Mouse (Mus musculus): Measurements from ENCODE around the gene Nav3.

Nav3 gene

GRCm38 (mm10) chr10:109832768-109833291 lies 623.2 kb downstream of the Nav3 start:
- no peak for DNase-seq (ENCODE audit: low read depth, low spot score)

DNA sequence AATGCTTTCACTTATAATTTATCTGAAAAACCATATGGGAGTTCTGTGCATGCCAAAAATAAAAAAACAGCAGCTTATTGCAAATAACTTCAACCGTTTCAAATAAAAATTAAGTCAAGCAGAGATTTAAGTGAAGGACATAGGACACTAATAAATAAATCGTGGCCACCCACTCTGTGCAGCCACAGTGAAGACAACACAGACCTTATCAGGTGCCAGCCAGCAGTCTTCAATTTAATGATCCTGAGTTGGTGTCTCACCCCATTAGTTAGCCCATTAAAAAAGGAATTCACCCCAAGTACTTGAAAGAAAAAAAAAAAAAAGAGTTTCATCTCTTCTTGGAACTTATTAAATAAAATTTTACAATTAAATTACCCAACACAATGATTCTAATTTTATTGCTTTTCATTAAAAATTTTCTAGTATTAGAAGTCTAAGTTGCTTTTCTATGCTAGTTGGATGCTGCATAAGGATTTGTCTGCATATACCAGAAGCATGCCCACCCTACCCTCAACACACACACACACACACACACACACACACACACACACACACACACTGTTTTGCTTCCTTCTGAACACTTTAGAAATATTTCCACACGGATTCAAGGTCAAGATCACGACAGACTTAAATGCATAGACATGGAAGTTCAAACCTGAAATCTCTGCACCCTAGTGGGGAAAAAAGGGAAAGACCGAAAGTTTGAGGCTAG lies 649.1 kb downstream of the Nav3 start:
- no peak for DNase-seq (ENCODE audit: low read depth, low spot score)

DNA sequence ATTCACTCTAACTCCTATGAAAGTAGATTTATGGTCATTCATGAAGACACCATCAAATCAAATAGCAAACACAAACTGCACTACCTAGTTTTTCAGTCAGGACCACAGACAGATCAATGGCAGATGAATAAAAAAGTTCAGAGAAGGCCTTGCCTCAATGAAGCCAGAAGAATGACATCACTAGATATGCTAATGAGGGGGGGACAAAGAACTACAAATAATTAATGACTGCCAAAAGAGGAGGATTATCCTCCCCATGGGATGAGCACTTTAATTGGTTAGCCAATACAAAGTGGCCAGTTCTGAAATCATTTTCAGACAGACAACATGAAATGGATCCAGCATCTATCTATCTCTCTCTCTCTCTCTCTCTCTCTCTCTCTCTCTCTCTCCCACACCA lies 652.6 kb downstream of the Nav3 start:
- DNase-seq (ENCODE audit: low read depth, low spot score) = no peak

DNA sequence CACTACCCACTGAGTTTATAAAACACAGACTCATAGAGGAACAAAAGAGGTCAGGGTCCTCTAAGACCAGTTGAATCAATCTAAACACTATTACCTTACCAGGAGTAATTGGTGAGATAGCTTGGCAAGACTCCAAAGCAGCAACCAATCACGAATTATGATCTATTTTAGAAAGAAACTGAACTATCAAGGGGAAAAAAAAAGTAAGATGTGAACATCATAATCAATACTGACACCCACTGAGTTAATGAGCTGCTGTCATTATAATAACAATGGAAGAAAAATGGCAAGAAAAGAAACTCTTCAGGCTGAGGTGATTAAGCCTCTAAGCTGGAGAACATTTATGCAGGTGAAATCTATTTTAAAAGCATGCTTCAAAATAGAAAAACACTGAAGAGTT lies 653.8 kb downstream of the Nav3 start:
- DNase-seq (ENCODE audit: low read depth, low spot score) = no peak

- no peak for DNase-seq (ENCODE audit: low read depth, low spot score)
Observed at GRCm38 (mm10) chr10:109799246-109799645, 656.8 kb downstream of the Nav3 start.

- no peak for DNase-seq (ENCODE audit: low read depth, low spot score)
Observed at GRCm38 (mm10) chr10:109796981-109797380, 659.0 kb downstream of the Nav3 start.

- no peak for DNase-seq (ENCODE audit: low read depth, low spot score)
Observed at GRCm38 (mm10) chr10:109793491-109793890, 662.5 kb downstream of the Nav3 start.

DNA sequence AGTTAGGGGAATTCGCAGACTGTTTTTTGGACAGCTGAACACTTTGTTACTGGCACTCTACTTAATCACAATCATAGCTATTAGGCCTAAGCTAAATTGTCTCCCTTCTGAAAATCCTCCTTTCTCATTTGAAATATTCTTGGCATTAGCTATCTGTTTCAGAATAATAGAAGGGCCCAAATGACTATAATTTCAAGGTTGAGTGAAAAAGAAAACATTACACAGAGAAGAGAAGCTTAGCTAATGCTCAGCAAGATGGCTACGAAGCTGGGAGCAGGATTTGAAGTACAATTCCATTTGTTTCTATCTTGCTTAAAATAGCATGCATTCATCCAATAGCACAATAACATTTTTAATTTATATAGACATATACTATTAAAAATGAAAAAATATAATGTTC lies 667.3 kb downstream of the Nav3 start:
- DNase-seq (ENCODE audit: low read depth, low spot score) = no peak

GRCm38 (mm10) chr10:109779109-109779508 lies 676.9 kb downstream of the Nav3 start:
- DNase-seq (ENCODE audit: low read depth, low spot score) = no peak

DNA sequence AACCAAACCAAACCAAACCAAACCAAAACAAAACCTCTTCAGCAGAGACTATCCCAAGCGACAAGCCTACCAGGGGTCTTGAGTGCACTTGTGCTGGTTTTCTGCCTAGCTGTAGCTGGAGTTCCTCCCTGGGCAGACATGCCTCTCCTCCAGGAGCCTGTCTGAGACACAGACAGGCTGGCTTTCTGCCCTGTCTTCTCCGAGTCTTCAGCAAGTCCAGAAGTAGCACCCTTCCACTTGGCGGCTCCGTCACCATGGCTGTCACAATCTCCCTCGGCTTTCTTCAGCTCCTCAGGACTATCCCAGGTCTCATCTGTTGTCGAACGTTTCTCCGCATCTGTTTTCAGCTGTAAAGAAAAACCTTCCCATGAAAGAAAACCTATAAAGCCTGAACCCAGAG lies 686.9 kb downstream of the Nav3 start:
- DNase-seq (ENCODE audit: low read depth, low spot score) = no peak

GRCm38 (mm10) chr10:109765650-109766049 lies 690.4 kb downstream of the Nav3 start:
- DNase-seq (ENCODE audit: low read depth, low spot score) = no peak

GRCm38 (mm10) chr10:109764412-109765101 lies 691.4 kb downstream of the Nav3 start:
- DNase-seq (ENCODE audit: low read depth, low spot score) = no peak

DNA sequence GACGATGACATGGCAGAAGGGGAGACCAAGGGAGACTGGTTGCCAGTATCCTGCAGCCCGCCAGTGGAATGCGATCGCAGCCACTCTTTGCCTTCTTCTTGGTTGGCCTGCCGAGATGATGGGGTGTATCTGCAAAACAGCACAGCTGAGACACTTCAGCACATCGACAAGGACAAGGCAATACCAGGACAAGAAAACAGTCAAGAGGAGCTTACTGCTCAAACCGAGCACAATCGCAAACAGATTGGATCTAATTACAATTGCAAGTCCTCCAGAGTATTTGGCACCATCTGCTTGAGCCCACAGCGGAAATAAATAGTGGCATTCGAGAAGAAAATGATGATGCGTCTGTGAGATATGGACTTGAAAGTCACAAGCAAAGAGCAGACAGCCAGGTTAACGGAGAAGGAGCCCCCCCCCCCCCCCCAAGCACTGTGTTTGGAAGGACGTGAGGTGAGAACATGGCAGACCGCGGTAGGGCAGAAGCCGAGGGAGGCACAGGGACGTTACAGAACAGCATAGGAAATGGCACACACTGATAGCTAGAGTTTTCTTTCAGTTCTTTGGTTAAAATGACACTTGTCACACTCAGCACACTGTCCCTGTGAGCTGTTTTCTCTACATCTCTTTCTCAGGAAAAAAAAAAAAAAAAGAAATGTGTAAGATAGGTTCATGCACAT lies 696.9 kb downstream of the Nav3 start:
- DNase-seq (ENCODE audit: low read depth, low spot score) = no peak

GRCm38 (mm10) chr10:109746901-109747300 lies 709.1 kb downstream of the Nav3 start:
- no peak for DNase-seq (ENCODE audit: low read depth, low spot score)

GRCm38 (mm10) chr10:109741664-109742063 lies 714.3 kb downstream of the Nav3 start:
- no peak for DNase-seq (ENCODE audit: low read depth, low spot score)

DNA sequence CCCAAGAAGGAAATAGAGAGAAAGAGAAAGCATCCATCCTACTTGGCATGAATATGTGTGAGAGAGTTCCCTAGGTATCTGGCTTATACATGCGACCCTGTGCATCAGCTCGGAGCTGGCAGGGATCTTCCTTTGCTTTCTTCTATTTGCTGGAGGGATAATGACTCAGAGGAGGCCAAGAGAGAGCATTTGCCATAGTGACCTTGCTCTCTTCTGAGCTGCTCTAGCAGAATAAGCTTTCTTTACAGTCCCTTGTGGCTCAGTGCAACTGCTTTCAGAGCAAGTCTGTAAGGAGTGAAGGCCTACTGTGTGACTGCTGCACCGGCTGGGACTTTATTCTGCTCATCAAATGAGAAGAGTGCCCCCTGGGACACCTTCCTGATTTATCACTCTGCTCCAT lies 715.7 kb downstream of the Nav3 start:
- DNase-seq (ENCODE audit: low read depth, low spot score) = no peak

GRCm38 (mm10) chr10:109723646-109724045 lies 732.4 kb downstream of the Nav3 start:
- DNase-seq (ENCODE audit: low read depth, low spot score) = no peak

GRCm38 (mm10) chr10:109718808-109719207 lies 737.2 kb downstream of the Nav3 start:
- no peak for DNase-seq (ENCODE audit: low read depth, low spot score)

- DNase-seq (ENCODE audit: low read depth, low spot score) = no peak
Observed at GRCm38 (mm10) chr10:109718390-109718789, 737.6 kb downstream of the Nav3 start.

DNA sequence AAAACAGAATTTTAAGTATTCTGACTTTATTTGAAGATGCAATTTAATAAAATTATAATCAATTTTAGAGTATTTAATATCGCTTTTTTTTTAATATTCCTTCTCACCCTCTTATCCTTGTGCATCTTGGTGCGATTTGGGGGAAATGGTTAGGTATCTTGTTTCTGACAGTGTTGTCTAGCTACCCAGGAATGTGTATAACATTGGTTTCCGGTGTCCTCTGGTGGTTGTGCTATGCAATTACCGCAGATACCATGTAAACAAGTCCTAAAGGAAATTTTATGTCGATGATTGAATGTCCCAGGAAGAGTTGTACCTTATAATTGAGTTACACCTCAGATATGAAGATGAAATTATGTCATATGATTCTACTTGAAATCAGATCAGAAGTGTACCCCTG lies 743.0 kb downstream of the Nav3 start:
- no peak for DNase-seq (ENCODE audit: low read depth, low spot score)

DNA sequence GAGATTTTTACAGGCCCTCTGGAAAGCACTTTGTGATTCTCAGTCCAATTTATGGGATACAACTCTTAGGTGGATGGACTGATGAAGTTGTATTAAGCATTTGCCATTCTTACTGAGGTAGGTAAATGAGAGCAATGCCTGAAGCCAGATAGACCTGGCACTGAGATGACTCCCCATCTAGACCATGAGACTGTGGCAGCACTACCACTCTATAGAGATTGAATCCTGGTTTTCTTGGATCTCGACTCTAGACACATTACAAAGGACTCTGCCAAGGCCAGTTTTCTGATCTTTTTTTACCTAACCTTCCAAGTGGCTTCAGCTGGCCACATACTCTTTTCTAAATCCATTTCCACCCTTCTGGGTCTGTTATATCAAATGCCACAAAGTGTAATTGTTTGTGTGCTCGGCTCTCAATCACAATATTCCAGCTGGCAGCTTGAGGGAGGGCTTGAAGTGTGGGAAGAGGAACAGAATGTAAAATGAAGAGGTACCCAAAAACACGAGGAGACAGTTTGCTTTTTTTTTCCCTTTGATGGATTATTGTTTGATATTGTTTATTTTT lies 756.2 kb downstream of the Nav3 start:
- DNase-seq (ENCODE audit: low read depth, low spot score) = no peak

GRCm38 (mm10) chr10:109690564-109690963 lies 765.4 kb downstream of the Nav3 start:
- DNase-seq (ENCODE audit: low read depth, low spot score) = no peak

Measured in CD4-positive, CD25-positive, alpha-beta regulatory T cell, adult 2 months (primary cell).